Mouse (Mus musculus): ENCODE data around the gene Kcnn4. TPM values are rescaled to one million over a fixed set of nuclear protein-coding genes. Genes with fewer than 3 reads are reported as not detected.

The Kcnn4 gene
- polyA plus RNA-seq, 1 experiment: 82.2 TPM

- Histone ChIP-seq H3K79me3 (ENCODE audit: low read depth) (peaks cover 38% of the 10 kb centered on the region), H3K36me3 (ENCODE audit: control insufficient read depth, insufficient read depth) (peaks cover 24% of the 10 kb centered on the region), H3K79me2 (ENCODE audit: control insufficient read depth, insufficient read depth) (peaks cover 74% of the 10 kb centered on the region), H3K27me3 (ENCODE audit: control insufficient read depth, insufficient read depth, insufficient read length) (no peaks in the 10 kb centered on the region), H3ac (ENCODE audit: control insufficient read depth, insufficient read length, low read depth) (no peak overlapping the region), H3K4me3 (ENCODE audit: insufficient read depth, poor library complexity, severe bottlenecking) (no peak overlapping the region)
- peak; percentile 3 for TF ChIP-seq MYOD1 (IDR thresholded peaks at IDR 0.05; ENCODE audit: control insufficient read depth, insufficient read length, low read depth)
- TF ChIP-seq CEBPB (IDR thresholded peaks at IDR 0.05; ENCODE audit: low read depth): no peak
Measured at GRCm38 (mm10) chr7:24373538-24374379, 3.7 kb downstream of the Kcnn4 start.

DNA sequence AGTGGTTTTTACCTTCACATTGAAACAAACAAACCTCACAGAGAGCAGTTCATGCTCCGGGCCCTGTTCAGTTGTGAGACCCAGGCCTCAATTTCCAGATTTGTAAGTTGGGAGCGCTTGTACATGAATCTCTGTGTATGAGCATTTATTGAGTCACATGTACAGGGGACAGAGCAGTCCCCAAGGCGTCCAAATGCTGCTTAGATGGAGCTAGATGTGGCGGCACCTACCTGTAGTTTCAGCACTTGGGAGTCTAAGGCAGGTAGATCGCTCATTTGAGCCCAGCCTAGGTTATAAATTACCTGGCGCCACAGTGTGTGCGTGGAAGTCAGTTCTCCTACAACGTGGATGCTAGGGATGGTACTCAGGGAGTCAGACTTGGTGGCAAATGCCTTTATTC is 6.4 kb downstream of the Kcnn4 start:
- Histone ChIP-seq H3K79me3 (ENCODE audit: low read depth) (peaks cover 33% of the 10 kb centered on the region), H3K36me3 (ENCODE audit: control insufficient read depth, insufficient read depth) (peaks cover 40% of the 10 kb centered on the region)

DNA sequence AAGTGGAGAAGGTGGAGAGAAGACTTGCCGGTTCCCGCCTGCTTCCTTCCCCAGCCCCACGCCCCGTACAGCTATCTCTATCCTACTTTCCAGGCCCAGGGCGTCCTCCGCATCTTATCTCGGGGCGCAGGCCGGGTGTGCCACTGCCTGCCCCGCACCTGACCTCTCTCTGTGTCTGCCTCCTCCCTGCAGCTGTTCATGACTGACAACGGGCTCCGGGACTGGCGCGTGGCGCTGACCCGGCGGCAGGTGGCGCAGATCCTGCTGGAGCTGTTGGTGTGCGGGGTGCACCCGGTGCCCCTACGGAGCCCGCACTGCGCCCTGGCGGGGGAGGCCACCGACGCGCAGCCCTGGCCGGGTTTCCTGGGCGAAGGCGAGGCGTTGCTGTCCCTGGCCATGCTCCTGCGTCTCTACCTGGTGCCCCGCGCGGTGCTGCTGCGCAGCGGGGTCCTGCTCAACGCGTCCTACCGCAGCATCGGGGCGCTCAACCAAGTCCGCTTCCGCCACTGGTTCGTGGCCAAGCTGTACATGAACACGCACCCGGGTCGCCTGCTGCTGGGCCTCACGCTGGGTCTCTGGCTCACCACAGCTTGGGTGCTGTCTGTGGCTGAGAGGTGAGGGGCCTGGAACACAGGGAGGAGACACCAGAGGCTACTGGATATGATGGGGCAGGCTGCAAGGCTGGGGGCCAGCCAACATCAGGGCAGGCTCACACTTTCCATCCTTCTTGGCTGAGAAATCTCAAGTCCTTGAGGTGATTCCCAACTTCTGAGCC is 7.2 kb downstream of the Kcnn4 start:
- H3K4me3 ChIP-seq (ENCODE audit: insufficient read depth, poor library complexity, severe bottlenecking): no peak overlapping the region

More for the DNA sequence above, 6.4 kb downstream of the Kcnn4 start:
- H3K27me3 ChIP-seq (ENCODE audit: control insufficient read depth, insufficient read depth, insufficient read length): no peaks in the 10 kb centered on the region
- H3K4me3 ChIP-seq (ENCODE audit: insufficient read depth, poor library complexity, severe bottlenecking): no peak overlapping the region
- peaks cover 60% of the 10 kb centered on the region for H3K79me2 ChIP-seq (ENCODE audit: control insufficient read depth, insufficient read depth)
- no peak overlapping the region for H3ac ChIP-seq (ENCODE audit: control insufficient read depth, insufficient read length, low read depth)
- TF ChIP-seq CEBPB (IDR thresholded peaks at IDR 0.05; ENCODE audit: low read depth) (no peak), MYOD1 (IDR thresholded peaks at IDR 0.05; ENCODE audit: control insufficient read depth, insufficient read length, low read depth) (no peak), CTCF (IDR thresholded peaks at IDR 0.05; ENCODE audit: control insufficient read depth, insufficient read depth, insufficient read length) (no peak), MYOG (IDR thresholded peaks at IDR 0.05; ENCODE audit: control insufficient read depth, extremely low read depth, insufficient read length) (no peak), MAX (IDR thresholded peaks at IDR 0.05) (no peak), USF1 (IDR thresholded peaks at IDR 0.05; ENCODE audit: low read depth) (no peak), FOSL1 (IDR thresholded peaks at IDR 0.05; ENCODE audit: insufficient read depth, low read length, poor library complexity, severe bottlenecking) (no peak)

GRCm38 (mm10) chr7:24378049-24378701 is 8.1 kb downstream of the Kcnn4 start:
- H3K4me3 ChIP-seq (ENCODE audit: insufficient read depth, poor library complexity, severe bottlenecking): no peak overlapping the region
- H3ac ChIP-seq (ENCODE audit: control insufficient read depth, insufficient read length, low read depth): no peak overlapping the region
- peaks cover 20% of the 10 kb centered on the region for H3K79me3 ChIP-seq (ENCODE audit: low read depth)
- peaks cover 55% of the 10 kb centered on the region for H3K36me3 ChIP-seq (ENCODE audit: control insufficient read depth, insufficient read depth)
- H3K79me2 ChIP-seq (ENCODE audit: control insufficient read depth, insufficient read depth): peaks cover 42% of the 10 kb centered on the region
- no peak for TF ChIP-seq MYOG (IDR thresholded peaks at IDR 0.05; ENCODE audit: control insufficient read depth, extremely low read depth, insufficient read length)
- TF ChIP-seq USF1 (IDR thresholded peaks at IDR 0.05; ENCODE audit: low read depth): no peak
- no peak for TF ChIP-seq FOSL1 (IDR thresholded peaks at IDR 0.05; ENCODE audit: insufficient read depth, low read length, poor library complexity, severe bottlenecking)
- TF ChIP-seq MAX (IDR thresholded peaks at IDR 0.05): no peak
- TF ChIP-seq CTCF (IDR thresholded peaks at IDR 0.05; ENCODE audit: control insufficient read depth, insufficient read depth, insufficient read length): no peak
- H3K27me3 ChIP-seq (ENCODE audit: control insufficient read depth, insufficient read depth, insufficient read length): no peaks in the 10 kb centered on the region

More for the DNA sequence above, 7.2 kb downstream of the Kcnn4 start:
- H3K79me2 ChIP-seq (ENCODE audit: control insufficient read depth, insufficient read depth): peaks cover 51% of the 10 kb centered on the region
- H3ac ChIP-seq (ENCODE audit: control insufficient read depth, insufficient read length, low read depth): no peak overlapping the region
- H3K27me3 ChIP-seq (ENCODE audit: control insufficient read depth, insufficient read depth, insufficient read length): no peaks in the 10 kb centered on the region
- peaks cover 46% of the 10 kb centered on the region for H3K36me3 ChIP-seq (ENCODE audit: control insufficient read depth, insufficient read depth)
- H3K79me3 ChIP-seq (ENCODE audit: low read depth): peaks cover 27% of the 10 kb centered on the region
- TF ChIP-seq MAX (IDR thresholded peaks at IDR 0.05) (no peak), MYOG (IDR thresholded peaks at IDR 0.05; ENCODE audit: control insufficient read depth, extremely low read depth, insufficient read length) (no peak), CTCF (IDR thresholded peaks at IDR 0.05; ENCODE audit: control insufficient read depth, insufficient read depth, insufficient read length) (no peak), FOSL1 (IDR thresholded peaks at IDR 0.05; ENCODE audit: insufficient read depth, low read length, poor library complexity, severe bottlenecking) (no peak), MYOD1 (IDR thresholded peaks at IDR 0.05; ENCODE audit: control insufficient read depth, insufficient read length, low read depth) (no peak), CEBPB (IDR thresholded peaks at IDR 0.05; ENCODE audit: low read depth) (no peak), USF1 (IDR thresholded peaks at IDR 0.05; ENCODE audit: low read depth) (no peak)

DNA sequence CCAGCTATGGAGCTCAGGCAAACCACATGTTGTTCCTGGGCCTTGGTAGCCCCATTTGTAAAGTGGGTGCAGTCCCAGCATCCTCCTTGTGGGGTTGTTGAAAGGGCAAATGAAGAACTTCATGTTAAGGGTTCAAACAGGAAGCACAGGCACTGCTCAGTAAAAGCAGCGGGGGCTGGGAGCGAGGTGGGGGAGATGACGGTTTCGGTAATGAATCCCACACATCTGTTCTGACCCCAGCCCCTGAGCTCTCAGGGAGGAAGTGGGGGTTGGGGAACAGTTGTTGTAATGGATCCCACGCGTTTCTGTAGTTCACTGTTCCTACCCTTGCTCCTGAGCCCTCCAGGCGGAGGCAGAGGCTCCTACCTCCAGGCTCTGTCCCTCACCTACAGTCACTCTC is 9.9 kb downstream of the Kcnn4 start:
- no peaks in the 10 kb centered on the region for H3K27me3 ChIP-seq (ENCODE audit: control insufficient read depth, insufficient read depth, insufficient read length)
- no peak overlapping the region for H3ac ChIP-seq (ENCODE audit: control insufficient read depth, insufficient read length, low read depth)
- peaks cover 25% of the 10 kb centered on the region for H3K79me2 ChIP-seq (ENCODE audit: control insufficient read depth, insufficient read depth)
- H3K36me3 ChIP-seq (ENCODE audit: control insufficient read depth, insufficient read depth): peaks cover 65% of the 10 kb centered on the region
- no peak for TF ChIP-seq CEBPB (IDR thresholded peaks at IDR 0.05; ENCODE audit: low read depth)
- no peak for TF ChIP-seq MYOG (IDR thresholded peaks at IDR 0.05; ENCODE audit: control insufficient read depth, extremely low read depth, insufficient read length)
- TF ChIP-seq USF1 (IDR thresholded peaks at IDR 0.05; ENCODE audit: low read depth): no peak
- no peak for TF ChIP-seq CTCF (IDR thresholded peaks at IDR 0.05; ENCODE audit: control insufficient read depth, insufficient read depth, insufficient read length)
- TF ChIP-seq MAX (IDR thresholded peaks at IDR 0.05): no peak
- TF ChIP-seq MYOD1 (IDR thresholded peaks at IDR 0.05; ENCODE audit: control insufficient read depth, insufficient read length, low read depth): no peak
- no peak for TF ChIP-seq FOSL1 (IDR thresholded peaks at IDR 0.05; ENCODE audit: insufficient read depth, low read length, poor library complexity, severe bottlenecking)
- no peak overlapping the region for H3K4me3 ChIP-seq (ENCODE audit: insufficient read depth, poor library complexity, severe bottlenecking)
- peaks cover 5% of the 10 kb centered on the region for H3K79me3 ChIP-seq (ENCODE audit: low read depth)

All from C2C12 (cell line).